Mouse (Mus musculus) spleen, adult 12 weeks (tissue): ENCODE measurements around the gene Nav1.

ENCODE experiments used
- DNase-seq: peaks from one replicate; pipeline ENCODE4 v3.0.0; 2022; ENCODE audit warnings: low spot score

The Nav1 gene

GRCm38 (mm10) chr1:135515633-135516238 is 91.4 kb downstream of the Nav1 start:
- DNase-seq: no peak

- DNase-seq: no peak
Measured at GRCm38 (mm10) chr1:135514913-135515632, 92.0 kb downstream of the Nav1 start.

- no peak for DNase-seq
Measured at GRCm38 (mm10) chr1:135514046-135514445, 93.0 kb downstream of the Nav1 start.

- no peak for DNase-seq
Measured at GRCm38 (mm10) chr1:135513464-135513863, 93.6 kb downstream of the Nav1 start.

GRCm38 (mm10) chr1:135510346-135510977 is 96.6 kb downstream of the Nav1 start:
- no peak for DNase-seq

GRCm38 (mm10) chr1:135509145-135510084 is 97.7 kb downstream of the Nav1 start:
- DNase-seq: no peak

GRCm38 (mm10) chr1:135508349-135508634 is 98.8 kb downstream of the Nav1 start:
- no peak for DNase-seq

- DNase-seq: no peak
Measured at GRCm38 (mm10) chr1:135507572-135508348, 99.3 kb downstream of the Nav1 start.

- DNase-seq: no peak
Measured at GRCm38 (mm10) chr1:135505499-135505898, 101.6 kb downstream of the Nav1 start.

GRCm38 (mm10) chr1:135503436-135503835 is 103.7 kb downstream of the Nav1 start:
- no peak for DNase-seq

- no peak for DNase-seq
Measured at GRCm38 (mm10) chr1:135502750-135503149, 104.3 kb downstream of the Nav1 start.

- DNase-seq: no peak
Measured at GRCm38 (mm10) chr1:135502135-135502534, 105.0 kb downstream of the Nav1 start.

- DNase-seq: no peak
Measured at GRCm38 (mm10) chr1:135498455-135499358, 108.4 kb downstream of the Nav1 start.

GRCm38 (mm10) chr1:135495048-135495447 is 112.0 kb downstream of the Nav1 start:
- DNase-seq: no peak

- DNase-seq: no peak
Measured at GRCm38 (mm10) chr1:135493862-135494261, 113.2 kb downstream of the Nav1 start.

GRCm38 (mm10) chr1:135492406-135492805 is 114.7 kb downstream of the Nav1 start:
- DNase-seq: no peak

- DNase-seq: no peak
Measured at GRCm38 (mm10) chr1:135490931-135491666, 116.0 kb downstream of the Nav1 start.

- no peak for DNase-seq
Measured at GRCm38 (mm10) chr1:135488879-135489278, 118.2 kb downstream of the Nav1 start.

- no peak for DNase-seq
Measured at GRCm38 (mm10) chr1:135485179-135485578, 121.9 kb downstream of the Nav1 start.
